Mouse (Mus musculus) liver, adult 2 months (tissue): Measurements from ENCODE around the gene Entpd3. TPM values are rescaled to one million over a fixed set of nuclear protein-coding genes. Genes with fewer than 3 reads are reported as not detected.

Experiments used
- DNase-seq: peaks from one replicate; pipeline ENCODE4 v3.0.0-alpha.2; 2011; ENCODE audit warnings: low read depth, low spot score; ENCODE audit errors: extremely low read depth
- H3K27ac ChIP-seq: fragments of 200-500 bp; replicated peaks from 2 replicates; pipeline ENCODE4 v1.5.1; 2012; ENCODE audit warnings: low read depth, mild to moderate bottlenecking, control low read depth, inconsistent platforms, low read length; ENCODE audit not compliant: insufficient read depth
- H3K27me3 ChIP-seq: fragments of 200-500 bp; 2 replicates; pipeline ENCODE4 v1.6.1; 2012; ENCODE audit warnings: mild to moderate bottlenecking, moderate library complexity, low read length, inconsistent platforms; ENCODE audit not compliant: control insufficient read depth, insufficient read depth
- H3K36me3 ChIP-seq: fragments of 200-500 bp; 2 replicates; pipeline ENCODE4 v1.6.1; 2012; ENCODE audit warnings: low read length, inconsistent platforms; ENCODE audit not compliant: control insufficient read depth, insufficient read depth
- H3K4me1 ChIP-seq: fragments of 200-500 bp; 2 replicates; pipeline ENCODE4 v1.6.1; 2011; ENCODE audit warnings: low read length; ENCODE audit not compliant: control insufficient read depth, insufficient read depth
- H3K4me3 ChIP-seq: fragments of 200-500 bp; 2 replicates; pipeline ENCODE4 v1.5.1; 2011; ENCODE audit warnings: low read depth, mild to moderate bottlenecking, control low read depth, low read length, moderate library complexity; ENCODE audit not compliant: insufficient read depth
- H3K79me2 ChIP-seq: fragments of 200-500 bp; 2 replicates; pipeline ENCODE4 v1.6.1; 2012; ENCODE audit warnings: inconsistent platforms, mild to moderate bottlenecking, low read length, moderate library complexity; ENCODE audit not compliant: control insufficient read depth, insufficient read depth
- H3K9ac ChIP-seq: fragments of 200-500 bp; 2 replicates; pipeline ENCODE4 v1.6.1; 2012; ENCODE audit warnings: low read depth, mild to moderate bottlenecking, control low read depth, inconsistent platforms, low read length
- CTCF ChIP-seq: fragments of 200-500 bp; IDR thresholded peaks from 2 replicates; pipeline ENCODE4 v1.5.1; 2011; ENCODE audit warnings: low read depth, low read length, control low read depth
- POLR2A ChIP-seq: fragments of 200-500 bp; IDR thresholded peaks from 2 replicates; pipeline ENCODE4 v1.6.1; 2011; ENCODE audit warnings: low read length, control low read depth; ENCODE audit not compliant: insufficient read depth; ENCODE audit errors: extremely low read depth
- WGBS: fragments of 180-500 bp; shearing (Covaris S2); methylation state at CpG from one replicate; pipeline ENCODE4 v1.1.7; 2018; 5-methylcytosine and 5-hydroxymethylcytosine counted together
- polyA plus RNA-seq: library from polyadenylated mRNA; depleted of rRNA; stranded (reverse); fragments of >200 nt; gene quantifications from 2 replicates; pipeline ENCODE4 v1.2.3, GENCODE M21; 2012; rRNA removed
- total RNA-seq: library from RNA; depleted of rRNA; stranded (reverse); fragments of >200 nt; gene quantifications from 2 replicates; pipeline ENCODE4 v1.2.3, GENCODE M21; 2014; rRNA removed

The Entpd3 gene
- total and polyA plus RNA-seq, 2 experiments: not detected

GRCm38 (mm10) chr9:120602172-120602838, 62.7 kb downstream of the Entpd3 start:
- Histone ChIP-seq H3K9ac (peak overlapping the region; percentile 25), H3K27me3 (no peaks in the 10 kb centered on the region), H3K4me3 (peak overlapping the region; percentile 50), H3K36me3 (no peaks in the 10 kb centered on the region), H3K27ac (peak overlapping the region; percentile 83), H3K4me1 (peaks cover 5% of the 10 kb centered on the region), H3K79me2 (no peaks in the 10 kb centered on the region)
- 19% methylated on average over 17 of the region's 17 CpGs for WGBS
- TF ChIP-seq CTCF: no peak
- DNase-seq: peak; percentile 83

- Histone ChIP-seq H3K9ac (no peak overlapping the region; the same call in 1 of the 2 replicates), H3K4me3 (no peak overlapping the region), H3K27me3 (no peaks in the 10 kb centered on the region), H3K4me1 (peaks cover 5% of the 10 kb centered on the region), H3K27ac (no peak overlapping the region), H3K36me3 (no peaks in the 10 kb centered on the region), H3K79me2 (no peaks in the 10 kb centered on the region)
- TF ChIP-seq POLR2A (no peak), CTCF (peak; percentile 94)
- peak; percentile 41 for DNase-seq
- 19% methylated on average over 23 of the region's 23 CpGs for WGBS
These were observed 63.4 kb downstream of the Entpd3 start for GRCm38 (mm10) chr9:120602839-120603511.

- Histone ChIP-seq H3K27ac (no peak overlapping the region), H3K27me3 (no peaks in the 10 kb centered on the region), H3K79me2 (no peaks in the 10 kb centered on the region), H3K4me3 (no peak overlapping the region), H3K9ac (no peak overlapping the region), H3K4me1 (peaks cover 5% of the 10 kb centered on the region), H3K36me3 (no peaks in the 10 kb centered on the region)
- DNase-seq: no peak
- WGBS: 76% methylated on average over 10 of the region's 10 CpGs
- no peak for TF ChIP-seq CTCF
- TF ChIP-seq POLR2A: no peak
These were observed 63.9 kb downstream of the Entpd3 start for GRCm38 (mm10) chr9:120603512-120603908.

- Histone ChIP-seq H3K27me3 (no peaks in the 10 kb centered on the region), H3K36me3 (no peaks in the 10 kb centered on the region), H3K4me1 (peaks cover 5% of the 10 kb centered on the region), H3K4me3 (no peak overlapping the region), H3K79me2 (no peaks in the 10 kb centered on the region), H3K27ac (no peak overlapping the region), H3K9ac (no peak overlapping the region)
- no peak for DNase-seq
- TF ChIP-seq CTCF (no peak), POLR2A (no peak)
- 87% methylated on average over 11 of the region's 12 CpGs for WGBS
These were observed 64.3 kb downstream of the Entpd3 start for GRCm38 (mm10) chr9:120603956-120604355.

GRCm38 (mm10) chr9:120611055-120611454, 71.4 kb downstream of the Entpd3 start:
- TF ChIP-seq CTCF (no peak), POLR2A (no peak)
- DNase-seq: no peak
- H3K4me3 ChIP-seq: no peak overlapping the region
- no peak overlapping the region for H3K9ac ChIP-seq
- H3K36me3 ChIP-seq: no peaks in the 10 kb centered on the region
- H3K27ac ChIP-seq: no peak overlapping the region
- H3K4me1 ChIP-seq: no peaks in the 10 kb centered on the region
- H3K27me3 ChIP-seq: no peaks in the 10 kb centered on the region
- no peaks in the 10 kb centered on the region for H3K79me2 ChIP-seq

GRCm38 (mm10) chr9:120614059-120614458, 74.4 kb downstream of the Entpd3 start:
- no peaks in the 10 kb centered on the region for H3K4me1 ChIP-seq
- TF ChIP-seq POLR2A: no peak
- no peak overlapping the region for H3K27ac ChIP-seq
- no peak overlapping the region for H3K4me3 ChIP-seq
- H3K9ac ChIP-seq: no peak overlapping the region
- 93% methylated on average over 6 of the region's 6 CpGs for WGBS
- H3K36me3 ChIP-seq: no peaks in the 10 kb centered on the region
- DNase-seq: no peak
- H3K27me3 ChIP-seq: no peaks in the 10 kb centered on the region
- no peaks in the 10 kb centered on the region for H3K79me2 ChIP-seq

Other genes starting within 250 kb of the Entpd3 start
- 0.13 and 0.28 TPM in 2 replicates for gene Myrip, start 238.3 kb upstream of the Entpd3 start, total RNA-seq
- 0.09 and 0.17 TPM in 2 replicates for gene Myrip, start 238.3 kb upstream of the Entpd3 start, polyA plus RNA-seq
- gene Eif1b, start 47.6 kb upstream of the Entpd3 start, total RNA-seq: 14.7 and 18.8 TPM in 2 replicates
- 19.9 and 22.3 TPM in 2 replicates for gene Eif1b, start 47.6 kb upstream of the Entpd3 start, polyA plus RNA-seq
- gene Rpl14, start 31.6 kb downstream of the Entpd3 start, total RNA-seq: 174 and 242 TPM in 2 replicates
- 113 and 145 TPM in 2 replicates for gene Rpl14, start 31.6 kb downstream of the Entpd3 start, polyA plus RNA-seq